9 mouse cellular contexts compared by ENCODE assay signal in the genomic region with DNA sequence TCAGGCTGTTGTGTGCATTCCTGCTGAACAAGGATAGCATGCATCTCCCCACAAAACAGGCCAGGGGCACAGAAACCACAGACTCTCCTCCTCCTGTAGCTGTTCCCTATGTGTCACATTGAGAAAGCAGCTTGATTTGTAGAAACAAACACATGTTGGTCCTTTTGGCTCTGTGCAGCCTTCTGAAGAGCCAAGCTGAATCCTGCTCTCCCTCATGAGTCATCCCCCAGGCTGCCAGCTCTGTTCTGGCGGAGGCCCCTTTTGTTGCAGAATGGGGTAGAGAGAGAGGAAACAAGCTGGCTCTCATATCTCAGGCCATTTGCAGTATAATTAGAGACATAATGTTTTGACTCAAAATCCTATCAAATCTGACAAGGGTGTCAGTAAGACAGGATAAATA.
DNase-seq lines count a peak whose midpoint lies in the region; ATAC-seq lines count a peak whose summit lies in the region.
"Had no signal": no experiment of that assay in that cellular context is flagged by ENCODE, and none has a peak within 500 bp of the region (broad histone marks: within the 10 kb centered on the region; RNA-seq: fewer than 3 reads in every experiment).

No protein-coding gene starts in this region.

- 13% methylated on average over 1 of the region's 1 CpGs for WGBS in midbrain, embryonic 11.5 days
- WGBS in midbrain, embryonic 10.5 days, result 28% methylated on average over 1 of the region's 1 CpGs
- WGBS in heart, embryonic 15.5 days, result 21% methylated on average over 1 of the region's 1 CpGs

- no peak overlapping the region for H3K4me3 ChIP-seq in midbrain, embryonic 11.5 days (ENCODE audit: low read depth, low read length)
- no peak overlapping the region for H3K4me3 ChIP-seq in midbrain, embryonic 10.5 days
- H3K4me3 ChIP-seq in heart, embryonic 15.5 days, result no peak overlapping the region

- H3K4me1 ChIP-seq in midbrain, embryonic 11.5 days (ENCODE audit: control insufficient read depth, insufficient read depth, low read length), result no peaks in the 10 kb centered on the region
- H3K4me1 ChIP-seq in midbrain, embryonic 10.5 days, result peaks cover 15% of the 10 kb centered on the region
- no peaks in the 10 kb centered on the region for H3K4me1 ChIP-seq in heart, embryonic 15.5 days (replicated peaks)

- H3K4me2 ChIP-seq in midbrain, embryonic 11.5 days, result no peak overlapping the region
- no peak overlapping the region for H3K4me2 ChIP-seq in heart, embryonic 15.5 days

- H3K9me3 ChIP-seq in midbrain, embryonic 11.5 days (ENCODE audit: control insufficient read depth, low read length), result no peaks in the 10 kb centered on the region
- H3K9me3 ChIP-seq in midbrain, embryonic 10.5 days (replicated peaks), result no peaks in the 10 kb centered on the region
- no peaks in the 10 kb centered on the region for H3K9me3 ChIP-seq in heart, embryonic 15.5 days (replicated peaks)

- no peak overlapping the region for H3K27ac ChIP-seq in midbrain, embryonic 11.5 days (ENCODE audit: low read depth, low read length)
- no peak overlapping the region for H3K27ac ChIP-seq in midbrain, embryonic 10.5 days (replicated peaks)
- no peak overlapping the region for H3K27ac ChIP-seq in heart, embryonic 15.5 days

- no peak overlapping the region for H3K9ac ChIP-seq in midbrain, embryonic 11.5 days (ENCODE audit: low read length)
- H3K9ac ChIP-seq in heart, embryonic 15.5 days, result no peak overlapping the region

- no peaks in the 10 kb centered on the region for H3K36me3 ChIP-seq in midbrain, embryonic 11.5 days (ENCODE audit: control insufficient read depth, insufficient read depth, low read length)
- no peaks in the 10 kb centered on the region for H3K36me3 ChIP-seq in midbrain, embryonic 10.5 days
- no peaks in the 10 kb centered on the region for H3K36me3 ChIP-seq in heart, embryonic 15.5 days

- intact Hi-C loops in left cerebral cortex, postnatal 14 days (cut with DNase I), result loop anchor here (5.0 kb wide), 1 partner anchor 39 kb away; no protein-coding TSS in a partner anchor

- ATAC-seq in midbrain, embryonic 11.5 days (ENCODE audit: low FRiP score), result peak; percentile 50; the same call in 1 of the 2 replicates
- peak; percentile 50; the same call in 1 of the 2 replicates for ATAC-seq in heart, embryonic 15.5 days (replicated peaks; ENCODE audit: insufficient number of reproducible peaks, insufficient read depth, low FRiP score, low read depth)
- ATAC-seq: Patski had no signal

- no peak for DNase-seq in midbrain, embryonic 11.5 days (ENCODE audit: low spot score, missing footprints)
- no peak for DNase-seq in midbrain, embryonic 10.5 days (ENCODE audit: low spot score)
- peak; percentile 83 to 84 for DNase-seq in cerebellum, postnatal 10 days
- DNase-seq in left cerebral cortex, postnatal 14 days (ENCODE audit: low spot score in 2 of 2), result peak; percentile 60 to 77
- peak; percentile 73 for DNase-seq in right cerebral cortex, adult 18-20 months
- no peak for DNase-seq in thymus, adult 18-20 months
- DNase-seq in liver, result no peak

- no peaks in the 10 kb centered on the region for H3K27me3 ChIP-seq in midbrain, embryonic 11.5 days (ENCODE audit: control insufficient read depth, insufficient read depth, low read length)
- no peaks in the 10 kb centered on the region for H3K27me3 ChIP-seq in midbrain, embryonic 10.5 days (ENCODE audit: low read depth, poor library complexity, severe bottlenecking)
- no peaks in the 10 kb centered on the region for H3K27me3 ChIP-seq in heart, embryonic 15.5 days
- H3K27me3 ChIP-seq: Patski had no signal

Comparison
In these comparisons a context has a peak if more than half of its experiments do, and no peak if none do; other contexts are left out.
1. DNase-seq: peak in cerebellum, postnatal 10 days (2 of 2), left cerebral cortex, postnatal 14 days (2 of 2) and right cerebral cortex, adult 18-20 months (single experiment); none in midbrain, embryonic 11.5 days (single experiment), midbrain, embryonic 10.5 days (single experiment), thymus, adult 18-20 months (0 of 2) and liver (single experiment).